Mouse (Mus musculus) embryo, embryonic 10 days (tissue): ENCODE measurements around the gene Gm14496.
"Not testable (repeated sequence)": the region's sequence is repeated elsewhere in the genome, so short reads cannot be mapped to it uniquely, and the experiment has no call there.

Source experiments
- DNase-seq: peaks from one replicate; pipeline ENCODE4 v3.0.0-alpha.2; 2015; ENCODE audit warnings: low spot score

The Gm14496 gene

DNA sequence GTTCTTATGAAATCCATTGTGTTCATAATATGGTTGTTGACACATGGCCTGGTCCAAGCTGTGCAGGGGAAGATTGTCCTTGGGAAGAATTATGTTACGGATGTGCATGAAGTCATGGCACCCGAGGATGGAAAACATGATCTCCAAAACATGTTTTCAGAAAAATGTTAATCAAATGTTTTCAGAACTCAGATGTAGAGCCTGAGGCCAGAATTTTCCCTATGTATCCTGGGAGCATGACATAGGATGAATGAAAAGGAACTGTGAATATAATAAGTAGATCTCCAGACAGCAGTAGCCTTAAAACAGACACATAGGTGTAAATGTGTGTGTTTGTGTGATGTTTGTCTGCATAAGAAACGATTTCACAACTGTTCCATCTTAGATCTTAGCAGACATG is at the start of gene Gm14496:
Gene Gm14496, plus strand, starts transcription at position 301 of the 400 bp plus-strand sequence.
- DNase-seq = no peak

DNA sequence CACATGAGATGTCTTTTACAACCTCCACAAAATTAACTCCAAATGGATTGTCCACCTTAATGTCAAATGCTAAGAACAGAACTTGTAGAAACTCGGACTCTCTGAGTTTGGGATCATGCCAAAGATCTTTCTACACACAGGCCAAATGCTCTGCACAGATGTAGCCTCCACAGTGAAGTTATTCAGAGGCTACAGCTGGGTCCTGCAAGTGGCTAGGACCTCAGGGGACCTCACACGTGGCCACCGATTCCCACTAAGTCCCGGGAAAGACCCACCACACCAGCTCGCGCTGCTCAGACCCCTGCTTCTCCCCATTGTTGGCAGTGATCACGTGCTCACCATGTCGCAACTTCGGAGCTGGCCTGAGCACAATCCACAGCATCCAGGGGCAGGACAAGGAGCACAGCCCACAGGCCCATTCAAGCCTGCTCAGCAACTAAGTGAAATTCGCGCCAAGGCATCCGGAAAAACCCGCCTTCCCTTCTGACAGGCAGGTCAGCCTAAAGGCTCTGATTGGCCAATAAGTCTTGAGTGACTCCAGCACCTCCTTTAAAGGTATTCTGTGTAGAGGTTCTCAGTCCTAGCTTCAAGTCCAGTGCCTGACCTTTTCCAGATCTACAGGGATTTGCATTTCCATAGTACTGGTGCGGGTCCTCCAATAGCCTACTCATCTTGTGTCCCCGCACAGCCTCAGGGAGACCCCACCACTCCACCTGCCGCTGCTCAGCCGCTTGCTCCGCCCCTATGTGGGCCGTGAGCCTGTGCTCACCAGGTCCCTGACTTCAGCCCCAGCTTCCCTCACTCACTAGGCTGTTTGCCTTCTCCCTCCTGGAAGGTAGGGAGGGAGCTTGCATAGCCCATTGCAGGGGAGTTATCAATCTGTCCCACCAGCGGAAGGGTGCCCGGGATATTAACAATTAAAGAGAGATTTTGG is 37.9 kb upstream of the Gm14496 start:
- DNase-seq = peak; percentile 65

DNA sequence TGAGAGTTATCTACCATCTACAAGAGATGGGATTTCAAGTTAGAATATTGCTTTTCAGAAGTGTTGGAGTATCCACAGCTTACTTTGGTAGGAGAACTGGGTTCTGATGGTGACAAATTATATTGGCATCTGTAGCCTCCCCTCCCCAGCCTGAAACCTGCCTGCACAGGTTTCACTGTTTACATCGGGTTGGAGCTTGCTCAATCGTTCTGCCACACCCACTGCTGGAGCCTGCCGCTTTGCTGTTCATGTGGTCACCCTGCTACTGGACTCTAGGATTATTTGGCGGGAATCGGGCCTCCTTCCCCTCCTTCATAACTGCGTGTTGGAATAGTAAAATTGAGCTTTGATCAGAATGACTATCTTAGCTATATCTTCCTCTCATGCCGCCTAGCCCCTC is 22.5 kb upstream of the Gm14496 start:
- no peak for DNase-seq

DNA sequence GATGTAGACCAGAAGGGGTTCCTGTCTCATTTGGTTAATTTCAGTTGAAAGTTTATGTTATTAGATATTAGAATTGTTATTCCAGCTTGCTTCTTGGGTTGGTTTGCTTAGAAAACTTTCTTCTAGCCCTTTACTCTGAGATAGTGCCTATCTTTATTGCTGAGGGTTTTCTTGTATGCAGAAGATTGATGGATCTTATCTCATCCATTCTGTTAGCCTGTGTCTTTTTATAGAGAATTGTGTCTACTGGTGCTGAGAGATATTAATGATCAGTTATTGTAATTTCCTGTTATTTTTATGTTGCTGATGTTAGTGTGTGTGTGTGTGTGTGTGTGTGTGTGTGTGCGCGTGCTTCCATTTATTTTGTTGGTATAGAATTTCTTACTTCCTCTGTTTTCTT is 21.7 kb upstream of the Gm14496 start:
- no peak for DNase-seq

DNA sequence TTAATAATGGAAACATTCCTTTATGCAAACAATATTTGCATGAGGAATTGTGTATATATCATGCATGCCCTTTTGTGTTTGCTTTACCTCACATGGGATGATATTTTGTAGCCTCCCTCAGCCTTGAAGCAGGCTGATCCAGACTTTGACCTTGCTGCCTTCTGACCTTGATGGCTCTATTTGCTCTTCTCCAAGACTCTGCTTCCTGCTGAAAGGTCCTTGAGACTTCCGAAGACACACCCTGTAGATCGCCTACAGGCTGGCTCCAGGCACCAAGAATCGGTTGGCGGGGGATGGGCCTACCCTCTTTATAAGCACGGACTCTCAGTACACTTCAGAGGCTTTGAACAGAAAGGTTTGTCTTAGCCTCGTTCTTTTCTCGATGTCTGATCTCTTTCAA is 9.0 kb upstream of the Gm14496 start:
- not testable (repeated sequence) for DNase-seq
